Mouse (Mus musculus): ENCODE measurements around the gene Map4. TPM values are rescaled to one million over a fixed set of nuclear protein-coding genes. Genes with fewer than 3 reads are reported as not detected.
A peak's percentile ranks its signal among the peaks of the same experiment; 100 is the strongest.

Map4 gene
- polyA plus RNA-seq, 1 experiment from 2014 or later = 11.9 TPM

DNA sequence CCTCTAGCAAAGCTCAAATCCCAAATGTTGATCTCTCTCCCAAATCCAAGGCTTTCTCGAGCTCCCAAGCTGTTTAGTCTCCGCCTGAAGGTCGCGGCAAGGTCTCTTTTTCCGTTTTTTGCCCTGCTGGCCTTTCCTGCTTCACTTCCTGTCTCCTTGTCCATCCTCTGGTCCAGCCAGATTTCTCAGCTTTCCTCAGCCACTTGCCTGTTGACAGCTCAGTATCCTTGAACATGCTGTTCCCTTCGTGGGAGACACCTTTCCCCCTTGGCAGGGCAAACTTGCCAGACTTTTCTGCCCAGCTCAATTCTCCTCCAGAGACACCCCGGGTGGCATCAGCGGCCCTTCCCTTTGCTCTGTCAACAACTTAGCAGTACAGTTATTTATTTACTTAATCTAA is 31.5 kb upstream of the Map4 start:
- H3K9me3 ChIP-seq (replicated peaks) = no peaks in the 10 kb centered on the region
- 46% methylated on average over 8 of the region's 8 CpGs for WGBS (ENCODE audit: insufficient replicate concordance)
- H3K9ac ChIP-seq = no peak overlapping the region
- no peak overlapping the region for H3K4me3 ChIP-seq (replicated peaks)
- no peak for ATAC-seq (ENCODE audit: insufficient read depth)
- peaks cover 8% of the 10 kb centered on the region; the same call in 1 of the 2 replicates for H3K36me3 ChIP-seq (replicated peaks)
- H3K4me2 ChIP-seq = no peak overlapping the region
- H3K27me3 ChIP-seq = no peaks in the 10 kb centered on the region
- peaks cover 4% of the 10 kb centered on the region; the same call in 1 of the 2 replicates for H3K4me1 ChIP-seq (replicated peaks)
- no peak overlapping the region for H3K27ac ChIP-seq (replicated peaks)

DNA sequence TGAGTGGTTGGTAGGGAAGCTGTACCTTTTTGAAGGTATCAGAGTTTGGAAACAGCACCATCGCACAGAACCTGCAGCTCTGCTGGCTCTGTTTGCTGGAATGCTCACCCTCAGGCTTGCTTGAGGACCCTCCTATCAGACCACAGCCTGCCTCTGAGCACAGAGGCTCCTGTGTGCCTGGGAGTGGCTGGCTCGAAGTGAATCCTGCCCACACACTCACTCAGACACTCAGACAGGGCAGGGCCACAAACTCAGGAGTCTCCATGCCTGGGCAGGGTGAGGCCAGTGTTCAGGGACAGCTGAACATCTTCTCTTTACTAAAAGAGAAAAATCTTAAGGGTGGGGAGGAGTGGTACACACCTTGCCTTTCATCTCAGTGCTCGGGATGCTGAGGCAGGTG is 30.7 kb upstream of the Map4 start:
- H3K9me3 ChIP-seq (replicated peaks) = no peaks in the 10 kb centered on the region
- no peaks in the 10 kb centered on the region for H3K27me3 ChIP-seq
- H3K4me3 ChIP-seq (replicated peaks) = no peak overlapping the region
- no peak overlapping the region for H3K9ac ChIP-seq
- no peak overlapping the region for H3K27ac ChIP-seq (replicated peaks)
- H3K4me1 ChIP-seq (replicated peaks) = peaks cover 4% of the 10 kb centered on the region; the same call in 1 of the 2 replicates
- no peak for ATAC-seq (ENCODE audit: insufficient read depth)
- 53% methylated on average over 3 of the region's 3 CpGs for WGBS (ENCODE audit: insufficient replicate concordance)
- no peak overlapping the region for H3K4me2 ChIP-seq
- peaks cover 5% of the 10 kb centered on the region; the same call in 1 of the 2 replicates for H3K36me3 ChIP-seq (replicated peaks)

DNA sequence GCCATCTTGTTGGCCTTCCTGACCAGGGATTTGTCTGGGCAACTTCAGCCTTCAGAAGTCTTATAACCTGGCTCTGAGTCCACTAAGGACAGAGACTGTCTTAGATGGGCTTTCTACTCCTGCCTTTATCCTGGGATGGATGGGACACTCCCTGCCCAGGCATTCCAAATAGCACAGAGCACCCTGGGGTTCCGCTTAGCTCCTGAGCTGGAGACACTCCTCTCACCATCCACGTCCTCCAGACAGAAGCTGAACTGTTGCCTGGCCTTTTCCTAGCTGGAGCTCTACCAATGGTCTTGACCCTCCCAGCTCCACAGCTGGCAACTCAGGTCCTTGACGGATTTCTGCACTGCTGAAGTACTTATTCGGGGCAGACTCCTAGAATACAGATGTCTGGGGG is 29.0 kb upstream of the Map4 start:
- Histone ChIP-seq H3K9ac (no peak overlapping the region), H3K4me3 (replicated peaks) (no peak overlapping the region), H3K27me3 (no peaks in the 10 kb centered on the region), H3K36me3 (replicated peaks) (no peaks in the 10 kb centered on the region), H3K4me1 (replicated peaks) (no peaks in the 10 kb centered on the region; the same call in 1 of the 2 replicates), H3K9me3 (replicated peaks) (no peaks in the 10 kb centered on the region), H3K4me2 (no peak overlapping the region), H3K27ac (replicated peaks) (no peak overlapping the region)
- no peak for ATAC-seq (ENCODE audit: insufficient read depth)
- WGBS (ENCODE audit: insufficient replicate concordance) = 61% methylated on average over 4 of the region's 4 CpGs

DNA sequence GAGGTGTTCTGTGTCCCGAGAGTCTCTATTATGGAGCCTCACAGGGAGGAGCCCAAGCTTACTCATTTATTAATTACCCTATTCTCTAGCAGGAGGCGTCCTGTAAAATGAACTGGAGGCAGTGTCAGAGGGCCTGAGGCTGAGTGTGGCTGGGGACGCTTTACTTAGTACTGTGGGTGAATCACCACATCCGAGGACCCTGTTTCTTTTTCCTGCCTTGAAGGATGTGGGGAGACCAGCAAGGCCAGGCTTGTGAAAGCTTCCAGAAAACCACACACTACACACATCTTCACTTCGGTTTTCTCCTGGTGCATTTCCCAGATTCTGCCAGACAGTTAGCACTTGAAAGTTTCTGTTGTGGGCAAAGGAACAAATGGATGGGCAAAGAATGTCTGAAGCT is 28.5 kb upstream of the Map4 start:
- no peak for ATAC-seq (ENCODE audit: insufficient read depth)

DNA sequence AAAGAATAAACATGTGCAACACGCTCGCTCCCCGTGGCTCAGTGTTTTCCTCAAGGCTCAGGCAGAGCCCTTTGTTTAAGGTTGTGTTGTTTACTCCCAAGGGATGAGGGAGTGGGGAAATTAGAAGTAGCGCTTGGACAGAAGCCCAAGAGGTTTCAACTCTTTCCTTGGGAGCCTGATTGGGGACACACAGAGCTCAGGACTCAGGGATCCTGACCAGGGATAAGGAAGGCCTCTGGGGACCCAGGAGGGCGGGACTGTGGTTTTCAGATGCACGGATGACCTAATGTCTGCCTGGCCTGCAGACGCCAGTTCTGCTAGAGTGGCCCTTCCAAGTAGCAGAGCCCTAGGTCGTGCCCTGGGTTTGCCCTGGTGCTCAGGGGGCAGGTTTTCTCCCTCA is 24.0 kb upstream of the Map4 start:
- WGBS (ENCODE audit: insufficient replicate concordance) = 47% methylated on average over 8 of the region's 8 CpGs
- Histone ChIP-seq H3K27ac (replicated peaks) (no peak overlapping the region), H3K4me1 (replicated peaks) (0 out of 2 replicates have a peak, but pooled peaks cover 4% of the 10 kb centered on the region), H3K9ac (no peak overlapping the region), H3K9me3 (replicated peaks) (no peaks in the 10 kb centered on the region), H3K36me3 (replicated peaks) (no peaks in the 10 kb centered on the region), H3K4me2 (no peak overlapping the region), H3K4me3 (replicated peaks) (no peak overlapping the region), H3K27me3 (no peaks in the 10 kb centered on the region)
- no peak for ATAC-seq (ENCODE audit: insufficient read depth)

More for the DNA sequence above, 28.5 kb upstream of the Map4 start:
- WGBS (ENCODE audit: insufficient replicate concordance) = 49% methylated on average over 5 of the region's 5 CpGs
- Histone ChIP-seq H3K4me2 (no peak overlapping the region), H3K9ac (no peak overlapping the region), H3K27ac (replicated peaks) (no peak overlapping the region), H3K9me3 (replicated peaks) (no peaks in the 10 kb centered on the region), H3K4me1 (replicated peaks) (no peaks in the 10 kb centered on the region; the same call in 1 of the 2 replicates), H3K4me3 (replicated peaks) (no peak overlapping the region), H3K36me3 (replicated peaks) (no peaks in the 10 kb centered on the region), H3K27me3 (no peaks in the 10 kb centered on the region)

DNA sequence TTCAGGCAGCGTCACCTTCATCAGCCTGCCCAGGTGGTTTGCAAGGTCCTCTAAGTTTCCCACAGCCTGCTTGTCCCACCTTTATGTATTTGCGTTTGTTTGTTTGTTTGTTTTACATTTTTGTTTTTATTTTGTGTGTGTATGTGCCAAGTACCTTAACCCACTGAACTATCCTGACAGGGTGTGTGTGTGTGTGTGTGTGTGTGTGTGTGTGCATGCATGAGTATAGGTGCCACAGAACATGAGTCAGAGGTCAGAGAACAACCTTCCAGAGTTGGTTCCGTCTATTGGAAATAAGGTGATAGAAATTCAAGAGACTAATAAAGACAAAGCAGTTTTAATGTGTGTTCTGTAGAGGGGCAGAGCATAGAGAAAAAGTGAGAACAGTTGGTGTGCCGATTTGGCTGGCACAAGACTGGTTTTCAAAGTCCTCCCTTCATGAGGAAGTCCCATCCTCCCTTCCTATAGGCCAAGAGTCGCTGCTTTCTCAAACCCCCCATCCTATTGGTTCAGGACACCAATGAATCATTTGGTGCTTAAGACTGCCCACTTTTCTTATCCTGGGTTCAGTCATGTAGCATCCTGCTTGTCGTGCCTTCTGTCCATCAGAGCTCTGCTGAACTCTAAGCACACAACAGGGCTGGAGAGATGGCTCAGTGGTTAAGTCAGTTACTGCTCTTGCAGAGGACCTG is 23.3 kb upstream of the Map4 start:
- no peak overlapping the region for H3K4me2 ChIP-seq
- 0 out of 2 replicates have a peak, but pooled peaks cover 4% of the 10 kb centered on the region for H3K4me1 ChIP-seq (replicated peaks)
- H3K9me3 ChIP-seq (replicated peaks) = no peaks in the 10 kb centered on the region
- no peak overlapping the region for H3K9ac ChIP-seq
- no peaks in the 10 kb centered on the region for H3K27me3 ChIP-seq
- H3K36me3 ChIP-seq (replicated peaks) = no peaks in the 10 kb centered on the region
- H3K4me3 ChIP-seq (replicated peaks) = no peak overlapping the region
- WGBS (ENCODE audit: insufficient replicate concordance) = 49% methylated on average over 6 of the region's 6 CpGs
- peak; percentile 37; the same call in 1 of the 2 replicates for ATAC-seq (ENCODE audit: insufficient read depth)
- no peak overlapping the region for H3K27ac ChIP-seq (replicated peaks)

DNA sequence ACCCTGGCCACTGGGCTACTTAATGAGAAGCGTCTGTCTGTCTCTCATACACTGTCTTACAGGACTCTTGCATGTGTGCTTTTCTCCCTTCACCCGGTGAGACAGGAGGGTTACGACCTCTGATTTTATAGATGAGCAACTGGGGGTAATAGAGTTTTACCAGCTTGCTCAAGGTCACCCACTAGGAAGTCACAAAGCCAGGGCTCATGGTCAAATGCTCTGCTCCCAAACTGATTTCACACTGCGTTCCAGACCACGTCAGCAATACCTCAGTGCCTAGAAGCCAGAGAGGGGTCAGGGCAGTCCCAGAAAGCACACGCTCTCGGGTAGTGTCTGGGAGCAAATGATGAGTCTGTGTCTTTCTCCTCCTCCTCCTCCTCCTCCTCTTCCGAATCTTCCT is 22.2 kb upstream of the Map4 start:
- H3K36me3 ChIP-seq (replicated peaks) = no peaks in the 10 kb centered on the region
- H3K4me3 ChIP-seq (replicated peaks) = no peak overlapping the region
- 0 out of 2 replicates have a peak, but pooled peaks cover 4% of the 10 kb centered on the region for H3K4me1 ChIP-seq (replicated peaks)
- no peaks in the 10 kb centered on the region for H3K9me3 ChIP-seq (replicated peaks)
- no peak overlapping the region for H3K27ac ChIP-seq (replicated peaks)
- WGBS (ENCODE audit: insufficient replicate concordance) = 61% methylated on average over 8 of the region's 8 CpGs
- no peak overlapping the region for H3K4me2 ChIP-seq
- no peaks in the 10 kb centered on the region for H3K27me3 ChIP-seq
- ATAC-seq (ENCODE audit: insufficient read depth) = no peak
- no peak overlapping the region for H3K9ac ChIP-seq

DNA sequence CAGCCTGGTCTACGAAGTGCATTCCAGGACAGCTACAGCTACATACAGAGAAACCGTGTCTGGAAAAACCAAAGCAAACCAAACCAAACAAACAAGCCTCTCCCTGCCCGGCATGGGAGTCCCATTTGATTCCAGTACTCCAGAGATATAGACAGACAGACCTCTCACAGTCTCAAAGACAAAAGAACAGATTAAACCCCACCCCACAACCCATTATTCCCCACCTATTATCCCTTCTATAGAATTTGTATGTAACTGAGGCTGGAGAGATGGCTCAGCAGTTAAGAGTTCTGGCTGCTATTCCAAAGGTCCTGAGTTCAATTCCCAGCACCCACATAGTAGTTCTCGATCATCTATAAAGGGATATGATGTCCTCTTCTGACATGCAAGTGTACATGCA is 21.3 kb upstream of the Map4 start:
- Histone ChIP-seq H3K9me3 (replicated peaks) (no peaks in the 10 kb centered on the region), H3K4me1 (replicated peaks) (0 out of 2 replicates have a peak, but pooled peaks cover 4% of the 10 kb centered on the region), H3K36me3 (replicated peaks) (no peaks in the 10 kb centered on the region), H3K4me3 (replicated peaks) (no peak overlapping the region), H3K27me3 (no peaks in the 10 kb centered on the region), H3K9ac (no peak overlapping the region), H3K4me2 (no peak overlapping the region), H3K27ac (replicated peaks) (no peak overlapping the region)
- no peak for ATAC-seq (ENCODE audit: insufficient read depth)
- 71% methylated on average over 4 of the region's 4 CpGs for WGBS (ENCODE audit: insufficient replicate concordance)

DNA sequence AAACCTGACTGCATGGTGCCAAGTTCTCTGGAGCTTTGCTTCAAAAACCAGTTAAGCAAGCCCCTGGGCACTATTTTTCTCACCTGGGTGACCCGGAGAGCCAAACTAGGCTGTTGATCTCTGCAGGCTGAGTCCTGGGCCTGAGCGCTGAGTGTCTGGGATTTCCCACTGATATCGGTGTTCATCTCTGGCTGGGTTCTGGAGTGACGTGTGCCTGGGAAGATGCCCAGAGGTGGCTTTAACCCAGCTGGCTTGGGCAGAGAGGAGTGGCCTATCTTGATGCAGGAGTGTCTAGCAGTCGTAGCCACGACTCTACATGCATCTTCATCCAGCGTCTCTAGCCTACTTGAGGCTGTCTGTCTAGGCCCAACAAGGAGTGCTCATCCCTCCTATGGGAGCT is 19.5 kb upstream of the Map4 start:
- Histone ChIP-seq H3K9ac (no peak overlapping the region), H3K4me3 (replicated peaks) (no peak overlapping the region), H3K9me3 (replicated peaks) (no peaks in the 10 kb centered on the region), H3K27me3 (no peaks in the 10 kb centered on the region), H3K4me1 (replicated peaks) (0 out of 2 replicates have a peak, but pooled peaks cover 4% of the 10 kb centered on the region), H3K27ac (replicated peaks) (no peak overlapping the region), H3K4me2 (no peak overlapping the region), H3K36me3 (replicated peaks) (no peaks in the 10 kb centered on the region)
- no peak for ATAC-seq (ENCODE audit: insufficient read depth)
- WGBS (ENCODE audit: insufficient replicate concordance) = 68% methylated on average over 7 of the region's 7 CpGs

DNA sequence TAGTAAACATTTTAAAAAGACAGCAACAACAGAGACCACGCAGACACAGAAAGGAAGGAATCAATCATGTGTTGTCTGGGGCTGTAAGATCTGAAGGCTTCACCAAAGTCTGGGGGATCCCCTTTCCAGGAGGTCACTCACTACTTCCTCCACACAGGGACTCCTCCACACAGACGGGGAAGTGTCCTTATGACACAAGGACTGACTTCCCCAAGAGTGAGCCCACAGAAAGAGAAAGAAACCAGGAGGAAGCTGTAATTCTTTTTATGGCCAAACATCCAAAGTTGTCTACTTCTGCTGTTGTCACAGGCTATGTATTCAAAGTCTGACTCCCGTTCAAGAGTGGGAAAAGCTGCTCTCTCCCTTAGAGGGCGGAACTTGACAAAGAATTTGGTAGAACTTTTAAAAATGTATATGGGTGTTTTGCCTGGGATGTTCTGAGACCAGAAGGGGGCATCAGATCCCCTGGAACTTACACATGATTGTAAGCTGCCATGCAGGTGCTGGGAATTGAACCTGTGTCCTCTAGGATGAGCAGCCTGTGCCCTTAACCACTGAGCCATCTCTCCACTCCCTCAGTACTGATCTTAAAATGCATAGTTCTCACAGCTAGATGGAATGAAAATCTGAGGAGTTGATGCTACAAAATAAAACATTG is 16.9 kb upstream of the Map4 start:
- H3K4me2 ChIP-seq = no peak overlapping the region
- H3K27me3 ChIP-seq = no peaks in the 10 kb centered on the region
- H3K9ac ChIP-seq = no peak overlapping the region
- H3K27ac ChIP-seq (replicated peaks) = no peak overlapping the region
- H3K36me3 ChIP-seq (replicated peaks) = no peaks in the 10 kb centered on the region
- no peak for ATAC-seq (ENCODE audit: insufficient read depth)
- no peak overlapping the region for H3K4me3 ChIP-seq (replicated peaks)
- 19% methylated on average over 4 of the region's 4 CpGs for WGBS (ENCODE audit: insufficient replicate concordance)
- H3K9me3 ChIP-seq (replicated peaks) = no peaks in the 10 kb centered on the region
- H3K4me1 ChIP-seq (replicated peaks) = no peaks in the 10 kb centered on the region

DNA sequence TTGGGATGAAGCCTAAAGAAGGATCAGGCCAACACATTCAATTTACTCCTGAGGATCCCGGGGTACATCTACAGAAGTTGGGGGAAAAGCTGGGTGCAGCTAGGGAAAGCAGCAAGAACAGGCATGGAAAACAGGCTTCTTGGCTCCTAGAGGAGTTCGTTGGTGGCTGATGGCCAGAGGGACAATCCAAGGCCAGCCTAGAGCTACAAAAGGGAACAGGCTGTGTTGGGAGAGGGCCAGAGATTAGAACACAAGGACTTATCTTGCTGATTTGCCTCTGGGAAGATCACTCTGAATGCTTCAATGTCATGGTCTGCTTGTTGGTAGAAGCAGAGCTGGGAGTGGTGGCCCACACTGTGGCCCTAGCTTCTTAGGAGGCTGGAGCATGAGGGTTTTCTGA is 13.3 kb upstream of the Map4 start:
- no peaks in the 10 kb centered on the region for H3K36me3 ChIP-seq (replicated peaks)
- 78% methylated on average over 2 of the region's 2 CpGs for WGBS (ENCODE audit: insufficient replicate concordance)
- no peaks in the 10 kb centered on the region for H3K27me3 ChIP-seq
- H3K4me1 ChIP-seq (replicated peaks) = no peaks in the 10 kb centered on the region
- H3K4me2 ChIP-seq = no peak overlapping the region
- H3K9me3 ChIP-seq (replicated peaks) = no peaks in the 10 kb centered on the region
- ATAC-seq (ENCODE audit: insufficient read depth) = no peak
- no peak overlapping the region for H3K27ac ChIP-seq (replicated peaks)
- H3K9ac ChIP-seq = no peak overlapping the region
- H3K4me3 ChIP-seq (replicated peaks) = no peak overlapping the region
